Mouse (Mus musculus): ENCODE results near the gene Tex45.

The Tex45 gene

GRCm38 (mm10) chr8:3485192-3485591 lies 14.5 kb downstream of the Tex45 start:
- no peak for DNase-seq (ENCODE audit: low read depth, low spot score)

- no peak for DNase-seq (ENCODE audit: low read depth, low spot score)
Measured at GRCm38 (mm10) chr8:3492901-3493844, 22.5 kb downstream of the Tex45 start, which contains the start of gene Zfp358. Gene Zfp358 (plus strand): TSS chr8:3493138.

- DNase-seq (ENCODE audit: low read depth, low spot score): no peak
Measured at GRCm38 (mm10) chr8:3493845-3494208, 23.2 kb downstream of the Tex45 start.

- no peak for DNase-seq (ENCODE audit: low read depth, low spot score)
Measured at GRCm38 (mm10) chr8:3495578-3496427, 25.1 kb downstream of the Tex45 start.

GRCm38 (mm10) chr8:3496428-3496748 lies 25.7 kb downstream of the Tex45 start:
- no peak for DNase-seq (ENCODE audit: low read depth, low spot score)

GRCm38 (mm10) chr8:3498583-3498982 lies 27.9 kb downstream of the Tex45 start:
- no peak for DNase-seq (ENCODE audit: low read depth, low spot score)

- DNase-seq (ENCODE audit: low read depth, low spot score): no peak
Measured at GRCm38 (mm10) chr8:3499751-3500150, 29.1 kb downstream of the Tex45 start.

GRCm38 (mm10) chr8:3500235-3501090 lies 29.8 kb downstream of the Tex45 start, which contains the start of gene Mcoln1:
Gene Mcoln1 (plus strand): TSS chr8:3500457.
- peak; percentile 95 for DNase-seq (ENCODE audit: low read depth, low spot score)

- DNase-seq (ENCODE audit: low read depth, low spot score): no peak
Measured at GRCm38 (mm10) chr8:3502217-3502616, 31.6 kb downstream of the Tex45 start.

- no peak for DNase-seq (ENCODE audit: low read depth, low spot score)
Measured at GRCm38 (mm10) chr8:3507979-3508754, 37.5 kb downstream of the Tex45 start.

GRCm38 (mm10) chr8:3514681-3515247 lies 44.1 kb downstream of the Tex45 start:
- no peak for DNase-seq (ENCODE audit: low read depth, low spot score)

- peak; percentile 72 for DNase-seq (ENCODE audit: low read depth, low spot score)
Measured at GRCm38 (mm10) chr8:3515260-3515671, 44.6 kb downstream of the Tex45 start, which contains the start of gene Pnpla6. Gene Pnpla6 (plus strand): TSS chr8:3515384.

GRCm38 (mm10) chr8:3515771-3516417 lies 45.2 kb downstream of the Tex45 start:
- no peak for DNase-seq (ENCODE audit: low read depth, low spot score)

GRCm38 (mm10) chr8:3516450-3517116 lies 45.9 kb downstream of the Tex45 start:
- peak; percentile 96 for DNase-seq (ENCODE audit: low read depth, low spot score)

GRCm38 (mm10) chr8:3517117-3517495 lies 46.4 kb downstream of the Tex45 start:
- DNase-seq (ENCODE audit: low read depth, low spot score): no peak

- DNase-seq (ENCODE audit: low read depth, low spot score): no peak
Measured at GRCm38 (mm10) chr8:3522007-3522697, 51.5 kb downstream of the Tex45 start.

- no peak for DNase-seq (ENCODE audit: low read depth, low spot score)
Measured at GRCm38 (mm10) chr8:3530816-3531215, 60.2 kb downstream of the Tex45 start.

- no peak for DNase-seq (ENCODE audit: low read depth, low spot score)
Measured at GRCm38 (mm10) chr8:3531936-3532335, 61.3 kb downstream of the Tex45 start.

Data from telencephalon, adult 2 months (tissue).